Mouse (Mus musculus) thymus, postnatal 25 days (tissue): ENCODE data around the gene Mertk.

Experiments used
- DNase-seq: peaks from one replicate; pipeline ENCODE4 v3.0.0; 2022

Mertk gene

GRCm38 (mm10) chr2:128771048-128771447, 72.3 kb downstream of the Mertk start:
- DNase-seq = no peak

GRCm38 (mm10) chr2:128771750-128772338, 73.1 kb downstream of the Mertk start:
- DNase-seq = no peak

GRCm38 (mm10) chr2:128782231-128782630, 83.5 kb downstream of the Mertk start:
- no peak for DNase-seq

- DNase-seq = no peak
These were observed 85.0 kb downstream of the Mertk start for GRCm38 (mm10) chr2:128783660-128784345.

- DNase-seq = no peak
These were observed 86.1 kb downstream of the Mertk start for GRCm38 (mm10) chr2:128784814-128785213.

- DNase-seq = no peak
These were observed 87.6 kb downstream of the Mertk start for GRCm38 (mm10) chr2:128786341-128786740.

GRCm38 (mm10) chr2:128786795-128787194, 88.0 kb downstream of the Mertk start:
- no peak for DNase-seq

- no peak for DNase-seq
These were observed 89.0 kb downstream of the Mertk start for GRCm38 (mm10) chr2:128787805-128788204.

- no peak for DNase-seq
These were observed 92.3 kb downstream of the Mertk start for GRCm38 (mm10) chr2:128790875-128791614.

- DNase-seq = no peak
These were observed 95.2 kb downstream of the Mertk start for GRCm38 (mm10) chr2:128793958-128794357.

GRCm38 (mm10) chr2:128796463-128796862, 97.7 kb downstream of the Mertk start:
- no peak for DNase-seq

- no peak for DNase-seq
These were observed 104.7 kb downstream of the Mertk start for GRCm38 (mm10) chr2:128803441-128803840.

- no peak for DNase-seq
These were observed 106.6 kb downstream of the Mertk start for GRCm38 (mm10) chr2:128805341-128805740.

GRCm38 (mm10) chr2:128806561-128806960, 107.8 kb downstream of the Mertk start:
- no peak for DNase-seq

- DNase-seq = no peak
These were observed 114.0 kb downstream of the Mertk start for GRCm38 (mm10) chr2:128812761-128813160.

GRCm38 (mm10) chr2:128816311-128816710, 117.6 kb downstream of the Mertk start:
- DNase-seq = no peak

GRCm38 (mm10) chr2:128816916-128817315, 118.2 kb downstream of the Mertk start:
- no peak for DNase-seq

GRCm38 (mm10) chr2:128817387-128817785, 118.6 kb downstream of the Mertk start:
- DNase-seq = no peak

- DNase-seq = peak; percentile 97
These were observed 119.3 kb downstream of the Mertk start, which contains the start of gene Tmem87b for GRCm38 (mm10) chr2:128817786-128818681. Tmem87b (plus strand) TSS chr2:128818118.

GRCm38 (mm10) chr2:128818956-128819643, 120.3 kb downstream of the Mertk start:
- peak; percentile 9 for DNase-seq

- DNase-seq = no peak
These were observed 121.9 kb downstream of the Mertk start for GRCm38 (mm10) chr2:128820631-128821030.

GRCm38 (mm10) chr2:128823893-128824292, 125.1 kb downstream of the Mertk start:
- DNase-seq = no peak
